Mouse (Mus musculus): ENCODE results near the gene Rrnad1. TPM values are rescaled to one million over a fixed set of nuclear protein-coding genes. Genes with fewer than 3 reads are reported as not detected.
A peak's percentile ranks its signal among the peaks of the same experiment; 100 is the strongest.

Gene Rrnad1
- total RNA-seq, 2 experiments from 2014 or later, result 17.9 to 22.5 TPM

GRCm38 (mm10) chr3:87949266-87949954 lies 18.9 kb upstream of the Rrnad1 start:
- no peak for DNase-seq (ENCODE audit: extremely low spot score in 1 of 2, low spot score in 1 of 2)

- no peak for DNase-seq (ENCODE audit: extremely low spot score in 1 of 2, low spot score in 1 of 2)
Observed at GRCm38 (mm10) chr3:87948378-87949265, 18.1 kb upstream of the Rrnad1 start, which contains the start of gene Crabp2. TSS of gene Crabp2 (plus strand) at chr3:87948666.

- no peak for DNase-seq (ENCODE audit: extremely low spot score in 1 of 2, low spot score in 1 of 2)
Observed at GRCm38 (mm10) chr3:87947811-87948199, 17.3 kb upstream of the Rrnad1 start.

- no peak for DNase-seq (ENCODE audit: extremely low spot score in 1 of 2, low spot score in 1 of 2)
Observed at GRCm38 (mm10) chr3:87947056-87947810, 16.7 kb upstream of the Rrnad1 start.

- DNase-seq (ENCODE audit: extremely low spot score in 1 of 2, low spot score in 1 of 2), result no peak
Observed at GRCm38 (mm10) chr3:87946541-87946860, 16.0 kb upstream of the Rrnad1 start.

- no peak for DNase-seq (ENCODE audit: extremely low spot score in 1 of 2, low spot score in 1 of 2)
Observed at GRCm38 (mm10) chr3:87945781-87946540, 15.4 kb upstream of the Rrnad1 start.

- no peak for DNase-seq (ENCODE audit: extremely low spot score in 1 of 2, low spot score in 1 of 2)
Observed at GRCm38 (mm10) chr3:87944838-87945600, 14.5 kb upstream of the Rrnad1 start.

GRCm38 (mm10) chr3:87943586-87943985 lies 13.1 kb upstream of the Rrnad1 start:
- DNase-seq (ENCODE audit: extremely low spot score in 1 of 2, low spot score in 1 of 2), result no peak

- DNase-seq (ENCODE audit: extremely low spot score in 1 of 2, low spot score in 1 of 2), result no peak
Observed at GRCm38 (mm10) chr3:87942471-87942870, 12.0 kb upstream of the Rrnad1 start.

- DNase-seq (ENCODE audit: extremely low spot score in 1 of 2, low spot score in 1 of 2), result no peak
Observed at GRCm38 (mm10) chr3:87940611-87941010, 10.1 kb upstream of the Rrnad1 start.

- peak; percentile 73 to 97 for DNase-seq (ENCODE audit: extremely low spot score in 1 of 2, low spot score in 1 of 2)
Observed at GRCm38 (mm10) chr3:87935776-87936175, 5.3 kb upstream of the Rrnad1 start.

GRCm38 (mm10) chr3:87935201-87935600 lies 4.7 kb upstream of the Rrnad1 start:
- DNase-seq (ENCODE audit: extremely low spot score in 1 of 2, low spot score in 1 of 2), result no peak

GRCm38 (mm10) chr3:87934501-87934900 lies 4.0 kb upstream of the Rrnad1 start:
- DNase-seq (ENCODE audit: extremely low spot score in 1 of 2, low spot score in 1 of 2), result no peak

- DNase-seq (ENCODE audit: extremely low spot score in 1 of 2, low spot score in 1 of 2), result no peak
Observed at GRCm38 (mm10) chr3:87934026-87934425, 3.5 kb upstream of the Rrnad1 start.

GRCm38 (mm10) chr3:87929341-87930077 lies 1.0 kb downstream of the Rrnad1 start:
- no peak for DNase-seq (ENCODE audit: extremely low spot score in 1 of 2, low spot score in 1 of 2)

GRCm38 (mm10) chr3:87927452-87927851 lies 3.1 kb downstream of the Rrnad1 start:
- no peak for DNase-seq (ENCODE audit: extremely low spot score in 1 of 2, low spot score in 1 of 2)

- no peak for DNase-seq (ENCODE audit: extremely low spot score in 1 of 2, low spot score in 1 of 2)
Observed at GRCm38 (mm10) chr3:87924996-87925395, 5.5 kb downstream of the Rrnad1 start.

GRCm38 (mm10) chr3:87920270-87920943 lies 10.1 kb downstream of the Rrnad1 start:
- DNase-seq (ENCODE audit: extremely low spot score in 1 of 2, low spot score in 1 of 2), result no peak
